Mouse (Mus musculus) cortical plate, adult 2 months (tissue): Measurements from ENCODE around the gene Ilk. TPM values are rescaled to one million over a fixed set of nuclear protein-coding genes. Genes with fewer than 3 reads are reported as not detected.
A peak's percentile ranks its signal among the peaks of the same experiment; 100 is the strongest.

Experiments
- H3K27ac ChIP-seq: fragments of 200-500 bp; 2 replicates; pipeline ENCODE4 v1.5.1; 2012; ENCODE audit warnings: low read length, control low read depth, inconsistent platforms; ENCODE audit not compliant: insufficient read depth
- H3K4me1 ChIP-seq: fragments of 200-500 bp; 2 replicates; pipeline ENCODE4 v1.6.1; 2011; ENCODE audit warnings: low read length; ENCODE audit not compliant: control insufficient read depth, insufficient read depth
- H3K4me3 ChIP-seq: fragments of 200-500 bp; 2 replicates; pipeline ENCODE4 v1.5.1; 2011; ENCODE audit warnings: mild to moderate bottlenecking, low read length, control low read depth; ENCODE audit not compliant: insufficient read depth
- CTCF ChIP-seq: fragments of 200-500 bp; IDR thresholded peaks from 2 replicates; pipeline ENCODE4 v1.5.1; 2011; ENCODE audit warnings: mild to moderate bottlenecking, control low read depth, low read length; ENCODE audit not compliant: insufficient read depth; ENCODE audit errors: extremely low read depth
- POLR2A ChIP-seq: fragments of 200-500 bp; IDR thresholded peaks from 2 replicates; pipeline ENCODE4 v1.6.1; 2011; ENCODE audit warnings: mild to moderate bottlenecking, low read length, control low read depth; ENCODE audit not compliant: insufficient read depth; ENCODE audit errors: extremely low read depth
- polyA plus RNA-seq: library from polyadenylated mRNA; depleted of rRNA; stranded (reverse); fragments of >200 nt; gene quantifications from 2 replicates; pipeline ENCODE4 v1.2.3, GENCODE M21; 2012

Ilk gene
- polyA plus RNA-seq, 1 experiment = 153 TPM

DNA sequence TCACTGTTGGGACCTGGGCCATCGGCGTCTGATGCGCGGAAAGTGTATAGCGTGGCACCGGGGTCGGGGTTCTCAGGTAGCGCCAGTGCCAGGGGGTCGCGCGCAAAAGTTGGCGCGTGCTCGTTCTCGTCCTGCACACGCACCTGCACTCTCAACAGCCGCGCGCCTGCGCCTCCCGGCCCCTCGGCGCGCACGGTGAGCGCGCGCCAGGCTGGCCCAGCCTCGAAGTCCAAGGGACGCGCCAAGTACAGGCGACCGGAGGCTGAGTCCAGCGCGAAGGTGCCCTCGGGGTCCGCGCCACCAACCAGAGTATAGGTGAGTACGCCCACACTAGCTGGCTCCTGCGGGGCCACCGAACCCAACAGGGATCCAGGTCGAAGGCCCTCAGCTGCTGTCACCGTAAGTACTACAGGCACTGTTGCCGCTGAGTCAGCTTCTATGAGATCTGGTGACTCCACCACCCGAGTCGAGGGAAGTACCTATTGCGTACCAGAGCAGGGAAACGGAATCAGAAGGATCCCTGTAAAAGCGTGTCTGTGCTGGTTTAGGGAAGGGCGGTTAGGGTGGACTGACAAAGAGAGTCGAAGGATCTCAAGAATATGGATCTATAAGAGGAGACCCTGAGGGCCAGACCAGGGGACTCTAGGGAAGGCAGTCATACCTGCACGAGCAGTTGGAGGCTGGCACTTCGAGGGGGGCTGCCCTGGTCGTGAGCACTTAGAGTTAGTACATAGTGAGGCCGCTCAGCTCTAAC, 26.3 kb downstream of the Ilk start:
- H3K4me3 ChIP-seq = peak overlapping the region; percentile 26
- H3K4me1 ChIP-seq = peaks cover 3% of the 10 kb centered on the region; the same call in 1 of the 2 replicates
- no peak for TF ChIP-seq POLR2A
- no peak for TF ChIP-seq CTCF
- no peak overlapping the region for H3K27ac ChIP-seq

DNA sequence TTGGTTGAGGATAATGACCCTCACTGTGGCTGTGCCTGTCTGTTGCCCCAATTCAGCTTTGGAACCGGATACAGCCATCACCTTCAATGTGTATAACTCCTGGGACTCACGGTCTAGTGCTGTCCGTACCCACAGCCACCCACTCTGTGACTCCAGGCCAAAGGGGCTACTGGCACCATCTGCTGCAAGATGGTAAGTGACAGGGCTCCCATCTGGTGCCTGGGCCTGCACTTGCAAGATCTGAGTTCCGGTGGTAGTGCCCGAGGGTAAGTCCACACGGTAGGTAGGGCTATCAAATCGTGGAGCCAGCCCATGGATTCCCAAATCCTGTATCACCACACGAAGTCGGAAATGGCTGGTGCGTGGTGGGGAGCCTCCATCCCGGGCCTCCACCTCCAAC, 27.9 kb downstream of the Ilk start:
- TF ChIP-seq CTCF (no peak), POLR2A (no peak)
- H3K4me3 ChIP-seq = no peak overlapping the region

GRCm38 (mm10) chr7:105767729-105768165, 31.4 kb downstream of the Ilk start:
- peaks cover 3% of the 10 kb centered on the region; the same call in 1 of the 2 replicates for H3K4me1 ChIP-seq
- H3K27ac ChIP-seq = no peak overlapping the region
- no peak overlapping the region for H3K4me3 ChIP-seq
- TF ChIP-seq POLR2A (no peak), CTCF (no peak)

More for the DNA sequence above, 27.9 kb downstream of the Ilk start:
- Histone ChIP-seq H3K4me1 (peaks cover 3% of the 10 kb centered on the region; the same call in 1 of the 2 replicates), H3K27ac (no peak overlapping the region)

- Histone ChIP-seq H3K4me1 (peaks cover 3% of the 10 kb centered on the region; the same call in 1 of the 2 replicates), H3K27ac (no peak overlapping the region), H3K4me3 (no peak overlapping the region)
- TF ChIP-seq POLR2A (no peak), CTCF (no peak)
Measured at GRCm38 (mm10) chr7:105769959-105770358, 33.6 kb downstream of the Ilk start.

- TF ChIP-seq POLR2A = no peak
- no peak for TF ChIP-seq CTCF
- Histone ChIP-seq H3K4me1 (peaks cover 2% of the 10 kb centered on the region; the same call in 1 of the 2 replicates), H3K4me3 (no peak overlapping the region), H3K27ac (no peak overlapping the region)
Measured at GRCm38 (mm10) chr7:105772331-105772730, 35.9 kb downstream of the Ilk start.

GRCm38 (mm10) chr7:105773041-105773440, 36.6 kb downstream of the Ilk start:
- Histone ChIP-seq H3K4me1 (peaks cover 2% of the 10 kb centered on the region; the same call in 1 of the 2 replicates), H3K4me3 (no peak overlapping the region), H3K27ac (no peak overlapping the region)
- TF ChIP-seq CTCF = no peak
- TF ChIP-seq POLR2A = no peak

GRCm38 (mm10) chr7:105774661-105775060, 38.3 kb downstream of the Ilk start:
- TF ChIP-seq POLR2A = no peak
- TF ChIP-seq CTCF = no peak
- no peak overlapping the region for H3K27ac ChIP-seq
- H3K4me3 ChIP-seq = no peak overlapping the region
- peaks cover 2% of the 10 kb centered on the region; the same call in 1 of the 2 replicates for H3K4me1 ChIP-seq

DNA sequence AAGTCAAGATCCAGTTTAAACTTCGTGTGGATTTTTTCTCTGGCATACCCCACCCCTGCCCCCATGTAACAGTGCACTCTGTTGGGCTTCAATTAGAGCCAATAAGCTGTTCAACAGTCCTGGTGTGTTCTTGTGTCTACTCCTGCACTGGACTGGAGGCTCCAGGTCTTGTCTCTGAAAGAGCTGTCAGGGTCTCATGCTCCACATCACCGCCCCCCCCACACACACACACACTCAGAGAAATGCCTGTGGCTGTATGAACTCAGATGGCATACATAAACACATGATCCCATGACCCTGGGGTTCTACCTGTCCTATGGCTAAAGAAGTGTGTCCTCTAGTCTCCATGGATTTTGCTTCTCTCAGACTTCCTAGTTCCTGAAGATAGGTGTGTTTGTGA, 39.6 kb downstream of the Ilk start:
- H3K27ac ChIP-seq = no peak overlapping the region
- TF ChIP-seq CTCF = no peak
- TF ChIP-seq POLR2A = no peak
- H3K4me1 ChIP-seq = peaks cover 2% of the 10 kb centered on the region; the same call in 1 of the 2 replicates
- no peak overlapping the region for H3K4me3 ChIP-seq

- TF ChIP-seq CTCF (no peak), POLR2A (no peak)
- no peak overlapping the region for H3K27ac ChIP-seq
- H3K4me1 ChIP-seq = peaks cover 2% of the 10 kb centered on the region; the same call in 1 of the 2 replicates
- no peak overlapping the region for H3K4me3 ChIP-seq
Measured at GRCm38 (mm10) chr7:105777316-105777715, 40.9 kb downstream of the Ilk start.

GRCm38 (mm10) chr7:105777797-105778552, 41.6 kb downstream of the Ilk start:
- no peak overlapping the region for H3K4me3 ChIP-seq
- no peak overlapping the region for H3K27ac ChIP-seq
- TF ChIP-seq POLR2A (no peak), CTCF (no peak)
- peaks cover 2% of the 10 kb centered on the region; the same call in 1 of the 2 replicates for H3K4me1 ChIP-seq
